Mouse (Mus musculus): ENCODE measurements at regions not wholly inside any gene's neighbourhood (a gene's known extent, or its start where the extent isn't known, plus 50 kb on each side); places are given as distances from the start of the nearest gene placed in this dataset.

- Histone ChIP-seq H3K4me3 (replicated peaks) (no peak overlapping the region), H3K9me3 (replicated peaks) (no peaks in the 10 kb centered on the region), H3K27me3 (no peaks in the 10 kb centered on the region), H3K36me3 (no peaks in the 10 kb centered on the region), H3K27ac (replicated peaks) (no peak overlapping the region), H3K9ac (no peak overlapping the region), H3K4me1 (no peaks in the 10 kb centered on the region), H3K4me2 (replicated peaks) (no peak overlapping the region)
- ATAC-seq (ENCODE audit: insufficient number of reproducible peaks, low FRiP score, low TSS enrichment, low read depth) = no peak
Observed at GRCm38 (mm10) chr7:76146385-76146784, 83.3 kb upstream of the Agbl1 start.

GRCm38 (mm10) chr7:76156869-76157268 is 72.8 kb upstream of the Agbl1 start:
- H3K4me1 ChIP-seq = no peaks in the 10 kb centered on the region
- no peaks in the 10 kb centered on the region for H3K27me3 ChIP-seq
- H3K9me3 ChIP-seq (replicated peaks) = no peaks in the 10 kb centered on the region
- WGBS = 31% methylated on average over 8 of the region's 8 CpGs
- H3K4me2 ChIP-seq (replicated peaks) = no peak overlapping the region
- no peak overlapping the region for H3K4me3 ChIP-seq (replicated peaks)
- no peak for ATAC-seq (ENCODE audit: insufficient number of reproducible peaks, low FRiP score, low TSS enrichment, low read depth)
- H3K36me3 ChIP-seq = no peaks in the 10 kb centered on the region
- no peak overlapping the region for H3K9ac ChIP-seq
- H3K27ac ChIP-seq (replicated peaks) = no peak overlapping the region

- ATAC-seq (ENCODE audit: insufficient number of reproducible peaks, low FRiP score, low TSS enrichment, low read depth) = no peak
- Histone ChIP-seq H3K4me2 (replicated peaks) (no peak overlapping the region), H3K9ac (no peak overlapping the region), H3K4me1 (no peaks in the 10 kb centered on the region), H3K9me3 (replicated peaks) (no peaks in the 10 kb centered on the region), H3K27ac (replicated peaks) (no peak overlapping the region), H3K36me3 (no peaks in the 10 kb centered on the region), H3K27me3 (no peaks in the 10 kb centered on the region), H3K4me3 (replicated peaks) (no peak overlapping the region)
- 80% methylated on average over 1 of the region's 1 CpGs for WGBS
Observed at GRCm38 (mm10) chr7:76164191-76164590, 65.5 kb upstream of the Agbl1 start.

GRCm38 (mm10) chr7:76164735-76165630 is 64.7 kb upstream of the Agbl1 start:
- 81% methylated on average over 5 of the region's 5 CpGs for WGBS
- Histone ChIP-seq H3K27me3 (no peaks in the 10 kb centered on the region), H3K27ac (replicated peaks) (no peak overlapping the region), H3K36me3 (no peaks in the 10 kb centered on the region), H3K4me2 (replicated peaks) (no peak overlapping the region), H3K4me1 (no peaks in the 10 kb centered on the region), H3K9ac (no peak overlapping the region), H3K9me3 (replicated peaks) (no peaks in the 10 kb centered on the region), H3K4me3 (replicated peaks) (no peak overlapping the region)
- no peak for ATAC-seq (ENCODE audit: insufficient number of reproducible peaks, low FRiP score, low TSS enrichment, low read depth)

GRCm38 (mm10) chr7:76170481-76170880 is 59.2 kb upstream of the Agbl1 start:
- H3K4me1 ChIP-seq = no peaks in the 10 kb centered on the region
- WGBS = 67% methylated on average over 2 of the region's 2 CpGs
- no peak for ATAC-seq (ENCODE audit: insufficient number of reproducible peaks, low FRiP score, low TSS enrichment, low read depth)
- no peak overlapping the region for H3K9ac ChIP-seq
- no peaks in the 10 kb centered on the region for H3K27me3 ChIP-seq
- no peaks in the 10 kb centered on the region for H3K36me3 ChIP-seq
- no peaks in the 10 kb centered on the region for H3K9me3 ChIP-seq (replicated peaks)
- H3K4me3 ChIP-seq (replicated peaks) = no peak overlapping the region
- H3K4me2 ChIP-seq (replicated peaks) = no peak overlapping the region
- no peak overlapping the region for H3K27ac ChIP-seq (replicated peaks)

- Histone ChIP-seq H3K9me3 (replicated peaks) (no peaks in the 10 kb centered on the region), H3K27me3 (no peaks in the 10 kb centered on the region), H3K36me3 (no peaks in the 10 kb centered on the region), H3K27ac (replicated peaks) (no peak overlapping the region), H3K4me2 (replicated peaks) (no peak overlapping the region), H3K4me3 (replicated peaks) (no peak overlapping the region), H3K9ac (no peak overlapping the region), H3K4me1 (no peaks in the 10 kb centered on the region)
- no peak for ATAC-seq (ENCODE audit: insufficient number of reproducible peaks, low FRiP score, low TSS enrichment, low read depth)
- WGBS = 53% methylated on average over 5 of the region's 5 CpGs
Observed at GRCm38 (mm10) chr7:76176235-76176634, 53.5 kb upstream of the Agbl1 start.

- Histone ChIP-seq H3K36me3 (no peaks in the 10 kb centered on the region), H3K4me3 (replicated peaks) (no peak overlapping the region), H3K4me2 (replicated peaks) (no peak overlapping the region), H3K27ac (replicated peaks) (no peak overlapping the region), H3K9me3 (replicated peaks) (no peaks in the 10 kb centered on the region), H3K4me1 (no peaks in the 10 kb centered on the region), H3K9ac (no peak overlapping the region), H3K27me3 (no peaks in the 10 kb centered on the region)
- ATAC-seq (ENCODE audit: insufficient number of reproducible peaks, low FRiP score, low TSS enrichment, low read depth) = no peak
- WGBS = 60% methylated on average over 2 of the region's 2 CpGs
Observed at GRCm38 (mm10) chr7:76177420-76177819, 52.3 kb upstream of the Agbl1 start.

Measured in embryonic facial prominence, embryonic 15.5 days (tissue).